Mouse (Mus musculus): ENCODE measurements at regions not wholly inside any gene's neighbourhood (a gene's known extent, or its start where the extent isn't known, plus 50 kb on each side); places are given as distances from the start of the nearest gene placed in this dataset.

DNA sequence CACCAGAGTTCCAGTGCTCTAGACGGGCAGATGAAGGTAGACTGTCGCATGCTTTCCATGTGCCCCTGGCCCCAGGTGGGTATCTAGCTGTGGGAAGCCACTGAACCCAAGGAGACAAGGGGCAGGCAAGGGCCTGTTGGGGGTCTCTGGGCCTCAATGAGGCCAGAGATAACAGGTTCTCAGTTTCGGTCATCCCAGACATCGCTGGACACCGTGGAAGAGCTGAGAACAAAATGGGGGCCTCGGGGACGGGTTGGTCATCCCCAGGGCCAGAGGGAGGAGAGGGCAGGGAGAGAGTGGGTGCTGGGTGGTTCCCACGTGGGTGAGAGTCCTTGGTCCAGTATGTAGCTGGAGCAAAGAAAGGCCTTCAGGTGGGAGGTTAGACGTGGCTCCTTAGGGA, 307.2 kb downstream of the Zfp804a start:
- no peak for DNase-seq

GRCm38 (mm10) chr2:82373152-82373551, 320.1 kb downstream of the Zfp804a start:
- DNase-seq: no peak

DNA sequence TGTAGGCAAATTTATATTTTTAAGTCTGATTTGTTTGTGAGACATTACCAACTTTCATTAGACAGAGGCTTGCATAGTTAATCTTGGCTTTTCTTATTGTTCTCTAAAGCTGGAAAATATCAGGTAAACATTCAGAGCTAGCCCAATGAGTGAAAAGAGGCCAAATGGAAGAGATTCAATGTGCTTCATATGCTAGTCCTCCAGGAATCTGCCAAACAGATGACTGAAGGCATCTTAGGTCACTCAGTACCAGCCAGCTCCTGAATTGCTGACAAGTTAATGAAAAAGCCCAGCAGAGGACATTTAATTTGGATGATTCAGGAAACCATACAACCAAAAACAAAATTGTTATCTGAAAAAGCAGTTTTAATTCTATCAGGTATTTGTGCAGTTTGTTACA, 325.5 kb downstream of the Zfp804a start:
- no peak for DNase-seq

DNA sequence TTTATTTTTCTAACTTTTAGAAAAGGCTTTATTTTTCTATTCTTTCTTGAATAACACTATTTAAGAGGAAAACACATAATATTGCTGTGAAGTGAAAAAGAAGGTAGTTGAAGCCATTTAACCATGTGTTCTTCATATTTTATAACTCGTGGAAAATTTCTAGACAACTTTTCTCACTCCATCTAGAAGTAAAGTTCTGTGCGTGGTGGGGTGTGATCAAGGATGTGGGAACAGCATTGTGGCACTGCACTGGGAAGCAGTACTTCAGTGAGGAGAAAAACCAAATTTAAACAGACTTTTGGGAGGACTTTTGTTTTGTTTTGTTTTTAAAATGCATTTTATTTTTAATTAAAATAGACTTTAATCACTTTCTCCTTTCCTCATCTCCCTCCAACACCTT, 332.1 kb downstream of the Zfp804a start:
- DNase-seq: no peak

DNA sequence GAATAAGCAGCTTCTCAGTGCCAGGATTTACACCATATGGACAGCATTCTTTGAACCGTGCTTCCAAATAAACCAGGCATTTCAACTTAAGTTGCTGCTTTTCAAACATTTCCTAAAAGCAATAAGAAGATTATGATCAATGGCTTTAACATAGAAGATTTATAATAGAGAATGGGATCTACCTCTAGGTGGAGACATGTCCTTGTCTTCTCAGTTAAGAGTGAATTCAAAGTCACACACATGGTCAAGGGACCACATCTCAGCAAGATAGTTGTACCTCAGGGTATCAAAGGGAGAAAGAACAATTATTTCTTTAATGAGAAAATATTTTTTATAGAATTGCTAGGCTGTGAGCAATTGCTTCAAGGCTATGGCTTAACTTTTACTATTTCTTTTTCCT, 334.7 kb downstream of the Zfp804a start:
- DNase-seq: no peak

DNA sequence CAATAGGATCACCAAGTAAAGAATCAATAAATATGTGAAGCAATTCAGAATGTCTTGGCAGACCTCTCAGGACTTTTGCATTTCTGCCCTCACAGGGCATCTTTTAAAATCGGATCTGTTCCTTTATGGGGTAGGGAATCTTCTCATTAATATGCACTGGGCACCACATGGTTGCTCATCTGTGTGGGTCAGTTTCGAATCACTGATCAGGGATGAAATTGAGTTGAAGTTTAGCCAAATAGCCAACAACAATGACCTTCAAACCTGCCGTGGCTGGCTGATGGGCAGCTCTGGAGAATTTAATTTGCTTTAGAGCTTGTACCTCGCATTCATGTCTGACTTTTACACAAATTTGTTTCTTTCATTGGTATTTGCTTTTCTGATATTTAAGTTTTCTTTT, 342.4 kb downstream of the Zfp804a start:
- DNase-seq: peak; percentile 42 to 51

DNA sequence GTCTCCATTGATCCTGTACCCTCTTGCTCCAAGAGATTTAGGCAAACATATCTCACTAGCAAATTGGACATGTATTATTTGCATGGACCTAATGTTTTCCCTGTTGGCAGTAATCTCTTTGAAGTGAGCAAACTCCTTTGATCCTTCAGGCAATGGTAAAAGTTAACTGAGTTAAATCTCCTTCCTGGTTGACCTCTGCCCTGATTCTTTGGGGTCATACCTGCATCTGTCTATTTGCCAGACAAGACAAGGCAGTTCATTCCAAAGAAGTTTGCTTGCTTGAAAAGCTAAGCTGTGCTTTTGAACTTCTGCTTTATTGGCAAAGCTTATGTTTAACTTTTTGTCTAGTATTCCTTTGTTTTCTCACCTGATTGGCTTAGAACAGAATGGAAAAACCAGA, 392.7 kb downstream of the Zfp804a start:
- DNase-seq: peak; percentile 4 to 28

- no peak for DNase-seq
Observed at GRCm38 (mm10) chr2:82455743-82456142, 402.7 kb downstream of the Zfp804a start.

Measured in kidney, postnatal 36 days (tissue).